Mouse (Mus musculus): Measurements from ENCODE around the gene Hist1h4h.
"Not testable (repeated sequence)": the region's sequence is repeated elsewhere in the genome, so short reads cannot be mapped to it uniquely, and the experiment has no call there.

The Hist1h4h gene

DNA sequence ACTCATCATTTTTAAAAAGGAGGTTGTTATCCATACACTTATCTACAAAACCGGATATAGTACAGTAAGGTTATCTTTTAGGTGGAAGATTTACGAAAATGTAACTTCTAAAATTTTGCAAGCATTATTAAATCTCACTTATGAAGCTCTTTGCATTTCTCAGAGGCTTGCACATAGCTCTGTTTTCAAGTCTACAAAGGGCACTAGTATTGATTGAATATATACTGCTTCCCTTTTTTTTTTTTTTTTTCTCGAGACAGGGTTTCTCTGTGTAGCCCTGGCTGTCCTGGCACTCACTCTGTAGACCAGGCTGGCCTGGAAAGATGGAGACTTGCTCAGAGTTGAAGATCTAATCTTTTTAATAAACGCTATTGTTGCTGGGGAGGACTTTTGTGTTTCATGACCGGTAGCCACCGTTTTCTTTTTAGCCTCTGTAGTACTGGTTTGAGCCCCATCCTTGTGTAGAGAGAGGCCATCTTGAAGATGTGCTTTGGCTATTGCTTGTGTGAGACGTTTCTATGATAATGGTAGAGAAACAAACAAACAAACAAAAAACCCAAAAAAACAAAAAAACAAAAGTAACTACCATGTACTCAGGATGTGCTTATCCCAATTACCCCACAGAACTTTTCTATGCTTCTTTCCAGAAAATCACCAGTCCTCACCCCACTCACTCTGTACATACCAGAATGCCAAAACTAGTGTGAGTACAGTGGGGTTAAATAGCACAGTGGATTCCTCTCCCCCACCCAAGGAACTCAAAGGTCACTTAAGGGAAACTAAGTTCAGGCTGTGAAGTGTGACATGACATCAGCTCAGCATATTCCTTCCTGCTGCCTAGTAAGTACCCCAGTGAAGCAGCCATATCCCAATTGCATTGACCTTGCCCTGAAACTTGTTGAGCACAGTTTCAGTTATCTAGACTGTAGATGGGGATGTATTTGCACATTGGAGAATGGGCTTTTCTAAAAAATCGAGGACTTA is 21.4 kb downstream of the Hist1h4h start:
- Histone ChIP-seq H3K36me3 (ENCODE audit: control insufficient read depth, insufficient read depth, low read length, poor library complexity, severe bottlenecking) (no peaks in the 10 kb centered on the region), H3K27me3 (ENCODE audit: control insufficient read depth, insufficient read depth, low read length, poor library complexity, severe bottlenecking) (no peaks in the 10 kb centered on the region)
- no peak for DNase-seq (ENCODE audit: low read depth, low spot score)

DNA sequence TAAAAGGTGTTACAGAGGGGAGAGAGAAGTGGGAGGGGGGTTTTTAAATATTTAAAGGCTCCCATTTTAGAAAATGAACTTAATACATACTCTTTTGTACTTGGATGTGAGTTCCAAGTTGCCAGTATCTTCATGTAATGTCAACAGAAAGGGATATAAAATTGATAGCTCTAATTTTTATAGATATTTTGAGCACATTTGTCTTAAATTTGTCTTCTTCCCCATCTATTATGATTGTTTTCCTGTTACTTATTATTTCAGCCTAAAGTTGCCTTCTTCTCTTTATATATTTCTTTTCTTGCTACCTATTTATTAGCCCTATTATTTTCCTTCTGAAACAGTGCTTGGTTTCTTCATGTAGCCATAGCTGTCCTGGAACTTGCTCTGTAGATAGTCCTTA is 22.1 kb downstream of the Hist1h4h start, which contains the start of gene Hist1h1d:
Hist1h1d (plus strand) TSS at position 301 of the 400 bp plus-strand sequence.
- Histone ChIP-seq H3K27me3 (ENCODE audit: control insufficient read depth, insufficient read depth, low read length, poor library complexity, severe bottlenecking) (no peaks in the 10 kb centered on the region), H3K36me3 (ENCODE audit: control insufficient read depth, insufficient read depth, low read length, poor library complexity, severe bottlenecking) (no peaks in the 10 kb centered on the region)
- no peak for DNase-seq (ENCODE audit: low read depth, low spot score)

DNA sequence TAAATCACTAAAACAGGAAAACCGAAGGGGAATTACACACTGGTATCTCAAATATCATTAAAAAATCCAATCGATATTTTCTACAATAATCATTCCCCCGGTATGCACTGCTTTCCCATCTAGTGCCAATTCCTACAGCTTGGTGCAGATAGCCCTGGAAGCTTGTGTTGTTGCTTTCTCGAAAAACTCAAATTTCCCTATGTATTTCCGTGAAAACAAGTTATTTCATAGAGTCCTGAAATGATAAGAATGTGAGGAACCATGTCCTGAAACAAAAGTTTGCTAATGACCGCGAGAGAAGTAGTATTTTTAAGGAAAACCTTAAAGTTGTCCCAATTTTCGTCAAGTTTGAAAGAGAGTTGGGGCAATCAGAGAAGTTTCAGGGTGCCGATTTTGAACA is 23.5 kb downstream of the Hist1h4h start:
- DNase-seq (ENCODE audit: low read depth, low spot score): no peak
- Histone ChIP-seq H3K27me3 (ENCODE audit: control insufficient read depth, insufficient read depth, low read length, poor library complexity, severe bottlenecking) (no peaks in the 10 kb centered on the region), H3K36me3 (ENCODE audit: control insufficient read depth, insufficient read depth, low read length, poor library complexity, severe bottlenecking) (no peaks in the 10 kb centered on the region)

DNA sequence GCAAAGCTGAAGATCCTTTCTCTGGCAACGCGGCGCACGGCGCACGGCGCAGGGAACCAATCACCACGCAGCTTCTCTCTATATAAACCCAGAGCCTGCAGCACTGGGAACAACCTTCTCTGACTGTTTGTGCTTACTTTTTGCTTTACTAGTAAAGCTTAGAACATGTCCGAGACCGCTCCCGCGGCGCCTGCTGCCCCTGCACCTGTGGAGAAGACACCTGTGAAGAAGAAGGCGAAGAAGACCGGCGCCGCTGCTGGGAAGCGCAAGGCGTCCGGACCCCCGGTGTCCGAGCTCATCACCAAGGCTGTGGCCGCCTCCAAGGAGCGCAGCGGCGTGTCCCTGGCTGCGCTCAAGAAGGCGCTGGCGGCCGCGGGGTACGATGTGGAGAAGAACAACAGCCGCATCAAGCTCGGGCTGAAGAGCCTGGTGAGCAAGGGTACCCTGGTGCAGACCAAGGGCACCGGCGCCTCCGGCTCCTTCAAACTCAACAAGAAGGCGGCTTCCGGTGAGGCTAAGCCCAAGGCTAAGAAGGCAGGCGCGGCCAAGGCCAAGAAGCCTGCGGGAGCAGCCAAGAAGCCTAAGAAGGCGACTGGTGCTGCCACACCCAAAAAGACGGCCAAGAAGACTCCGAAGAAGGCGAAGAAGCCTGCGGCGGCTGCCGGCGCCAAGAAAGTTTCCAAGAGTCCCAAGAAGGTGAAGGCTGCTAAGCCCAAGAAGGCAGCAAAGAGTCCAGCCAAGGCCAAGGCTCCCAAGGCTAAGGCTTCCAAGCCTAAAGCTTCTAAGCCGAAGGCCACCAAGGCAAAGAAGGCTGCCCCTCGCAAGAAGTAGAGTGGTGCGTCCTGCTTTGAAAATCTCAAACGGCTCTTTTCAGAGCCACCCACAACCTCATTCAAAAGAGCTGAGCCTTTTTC is 24.3 kb downstream of the Hist1h4h start:
- peak; percentile 85 for DNase-seq (ENCODE audit: low read depth, low spot score)
- no peaks in the 10 kb centered on the region for H3K36me3 ChIP-seq (ENCODE audit: control insufficient read depth, insufficient read depth, low read length, poor library complexity, severe bottlenecking)
- H3K27me3 ChIP-seq (ENCODE audit: control insufficient read depth, insufficient read depth, low read length, poor library complexity, severe bottlenecking): no peaks in the 10 kb centered on the region

DNA sequence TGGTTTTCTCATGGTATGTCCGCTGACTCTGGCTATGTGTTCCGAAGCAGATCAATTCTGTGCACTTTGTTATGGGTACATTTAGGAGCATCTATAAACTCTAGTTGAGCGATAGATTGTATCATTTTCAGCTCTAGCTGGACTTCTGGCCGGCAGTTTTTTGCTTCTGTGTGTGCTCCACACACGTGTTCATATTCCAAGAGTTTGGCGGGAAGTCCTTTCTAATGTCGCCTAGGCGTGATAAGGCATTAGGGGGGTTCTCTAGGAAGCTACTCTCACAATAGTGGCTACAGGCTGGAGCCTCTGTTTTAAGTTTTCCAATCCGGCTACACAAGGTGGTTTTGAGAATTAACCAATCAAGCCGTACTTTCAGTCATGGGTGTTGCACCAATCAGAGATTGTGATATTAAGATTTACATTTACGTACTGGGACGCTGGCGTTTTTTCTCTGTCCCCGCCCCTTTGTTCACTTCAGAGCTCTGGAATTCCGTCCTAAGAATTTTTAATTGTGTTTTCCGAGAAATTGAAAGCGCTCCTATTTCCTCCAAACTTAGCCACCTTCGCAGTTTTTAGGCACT is 25.1 kb downstream of the Hist1h4h start:
- peak; percentile 88 for DNase-seq (ENCODE audit: low read depth, low spot score)

DNA sequence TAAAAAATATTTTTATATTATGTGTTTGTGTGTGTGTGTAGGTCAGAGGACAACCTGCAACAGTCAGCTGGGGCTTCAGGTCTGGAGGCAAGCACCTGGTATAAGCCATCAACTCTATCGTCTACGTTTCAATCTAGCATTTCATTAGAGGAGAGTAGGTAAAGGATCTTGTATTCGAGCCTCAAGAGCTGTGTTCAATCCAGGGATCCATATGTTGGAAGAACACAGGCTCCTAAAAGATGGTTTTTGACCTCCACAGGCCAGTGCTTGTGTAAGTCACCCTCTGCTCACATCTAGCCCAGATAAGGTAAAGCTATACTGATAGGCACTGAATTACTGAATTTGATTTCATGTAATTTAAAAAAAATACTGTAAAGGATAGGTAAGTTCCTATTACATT is 26.1 kb downstream of the Hist1h4h start:
- Histone ChIP-seq H3K27me3 (ENCODE audit: control insufficient read depth, insufficient read depth, low read length, poor library complexity, severe bottlenecking) (no peaks in the 10 kb centered on the region), H3K36me3 (ENCODE audit: control insufficient read depth, insufficient read depth, low read length, poor library complexity, severe bottlenecking) (no peaks in the 10 kb centered on the region)
- no peak for DNase-seq (ENCODE audit: low read depth, low spot score)

More for the DNA sequence above, 25.1 kb downstream of the Hist1h4h start:
- no peaks in the 10 kb centered on the region for H3K27me3 ChIP-seq (ENCODE audit: control insufficient read depth, insufficient read depth, low read length, poor library complexity, severe bottlenecking)
- no peaks in the 10 kb centered on the region for H3K36me3 ChIP-seq (ENCODE audit: control insufficient read depth, insufficient read depth, low read length, poor library complexity, severe bottlenecking)

DNA sequence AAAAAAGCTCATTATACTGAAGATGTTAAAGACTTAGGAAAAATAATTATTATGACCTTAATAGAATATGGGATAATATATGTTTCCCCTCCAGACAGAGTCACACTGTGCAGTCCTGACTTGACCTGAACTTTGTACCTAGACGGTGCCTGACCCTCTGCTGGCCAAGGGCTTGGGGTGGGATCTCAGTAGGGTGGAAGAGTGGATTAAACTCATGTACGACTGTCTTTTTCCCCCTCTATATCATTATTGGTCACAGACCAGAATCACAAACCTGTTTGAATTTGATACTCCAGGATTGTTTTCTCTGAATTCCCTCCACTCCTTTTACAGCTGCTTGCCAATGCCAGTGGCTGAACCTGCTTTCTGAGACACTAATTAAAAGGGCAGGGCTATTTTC is 29.8 kb downstream of the Hist1h4h start:
- H3K27me3 ChIP-seq (ENCODE audit: control insufficient read depth, insufficient read depth, low read length, poor library complexity, severe bottlenecking); DNase-seq (ENCODE audit: low read depth, low spot score); H3K36me3 ChIP-seq (ENCODE audit: control insufficient read depth, insufficient read depth, low read length, poor library complexity, severe bottlenecking): not testable (repeated sequence)

DNA sequence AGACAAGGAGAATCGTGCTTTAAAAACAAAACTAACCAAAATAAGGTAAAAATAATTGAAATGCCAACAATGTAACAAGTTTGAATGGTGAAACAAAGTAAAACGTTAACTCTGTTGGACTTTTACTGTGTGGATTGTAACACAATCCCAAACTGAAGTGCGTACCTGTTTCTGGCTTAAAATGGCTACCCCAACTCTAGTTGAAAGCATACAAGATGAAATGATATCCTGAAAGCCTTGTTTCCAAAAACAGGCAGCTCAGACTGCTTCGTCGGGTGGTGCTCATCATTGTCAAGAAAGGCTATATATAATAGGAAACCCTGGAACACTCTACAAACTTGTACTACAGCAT is 30.7 kb downstream of the Hist1h4h start:
- not testable (repeated sequence) for DNase-seq (ENCODE audit: low read depth, low spot score); H3K36me3 ChIP-seq (ENCODE audit: control insufficient read depth, insufficient read depth, low read length, poor library complexity, severe bottlenecking); H3K27me3 ChIP-seq (ENCODE audit: control insufficient read depth, insufficient read depth, low read length, poor library complexity, severe bottlenecking)

DNA sequence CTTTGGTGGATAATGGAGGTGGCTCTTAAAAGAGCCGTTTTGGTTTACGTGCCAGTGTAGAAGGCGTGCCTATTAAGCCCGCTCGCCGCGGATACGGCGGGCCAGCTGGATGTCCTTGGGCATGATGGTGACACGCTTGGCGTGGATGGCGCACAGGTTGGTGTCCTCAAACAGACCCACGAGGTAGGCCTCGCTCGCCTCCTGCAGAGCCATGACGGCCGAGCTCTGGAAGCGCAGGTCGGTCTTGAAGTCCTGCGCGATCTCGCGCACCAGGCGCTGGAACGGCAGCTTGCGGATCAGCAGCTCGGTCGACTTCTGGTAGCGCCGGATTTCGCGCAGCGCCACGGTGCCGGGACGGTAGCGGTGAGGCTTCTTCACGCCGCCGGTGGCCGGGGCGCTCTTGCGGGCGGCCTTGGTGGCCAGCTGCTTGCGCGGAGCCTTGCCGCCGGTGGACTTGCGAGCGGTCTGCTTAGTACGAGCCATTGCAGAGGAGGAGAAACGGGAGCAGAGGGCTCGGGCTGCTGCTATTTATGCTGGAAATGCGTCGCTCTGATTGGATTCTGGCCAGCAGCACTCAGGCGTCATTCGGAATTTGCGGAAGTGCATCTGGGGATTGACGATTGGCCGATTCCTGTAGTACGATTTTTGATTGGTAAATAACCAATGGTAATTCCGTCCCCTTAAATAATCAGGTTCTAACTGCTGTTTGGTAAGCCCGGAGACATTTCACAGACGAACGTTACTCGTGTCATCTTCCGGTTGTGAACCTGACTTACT is 31.2 kb downstream of the Hist1h4h start, which contains the start of gene Hist1h3e:
Hist1h3e (minus strand) TSS at position 487 of the 777 bp plus-strand sequence.
- H3K27me3 ChIP-seq (ENCODE audit: control insufficient read depth, insufficient read depth, low read length, poor library complexity, severe bottlenecking); H3K36me3 ChIP-seq (ENCODE audit: control insufficient read depth, insufficient read depth, low read length, poor library complexity, severe bottlenecking): not testable (repeated sequence)
- peak; percentile 99 for DNase-seq (ENCODE audit: low read depth, low spot score)

DNA sequence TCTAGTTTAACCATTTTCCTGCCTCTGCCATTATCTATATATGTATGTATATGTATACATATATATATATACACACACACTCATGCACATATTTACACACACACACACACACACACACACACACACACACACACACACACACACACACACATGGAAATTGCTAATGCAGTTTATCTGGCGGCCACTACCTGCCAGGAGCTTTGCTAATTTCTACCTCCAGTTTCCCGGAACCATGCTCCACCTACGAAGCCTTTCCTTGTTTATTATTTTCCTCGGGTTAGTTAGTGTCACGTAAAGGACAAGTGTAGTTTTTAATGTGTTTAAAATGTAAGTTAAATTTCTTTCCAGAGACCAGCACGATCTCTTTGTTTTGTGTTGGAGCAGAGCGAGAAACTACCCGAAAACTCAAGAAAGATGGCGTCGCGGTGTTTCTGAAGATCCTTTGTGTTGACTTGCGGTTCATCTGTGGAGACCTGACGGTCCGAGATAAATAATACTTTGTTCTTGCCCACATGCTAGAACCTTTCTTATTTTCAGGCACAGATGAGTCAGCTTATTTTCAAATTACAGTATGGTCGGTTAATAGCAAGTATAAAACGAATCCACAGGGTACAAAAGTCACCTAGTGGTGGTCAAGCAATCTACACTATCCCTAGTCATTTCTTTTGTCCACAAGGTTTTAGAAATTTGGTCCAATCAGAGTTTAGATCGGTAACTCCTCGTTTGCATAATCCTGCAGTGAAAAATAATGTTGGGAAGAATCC is 32.0 kb downstream of the Hist1h4h start:
- H3K36me3 ChIP-seq (ENCODE audit: control insufficient read depth, insufficient read depth, low read length, poor library complexity, severe bottlenecking): no peaks in the 10 kb centered on the region
- no peaks in the 10 kb centered on the region for H3K27me3 ChIP-seq (ENCODE audit: control insufficient read depth, insufficient read depth, low read length, poor library complexity, severe bottlenecking)
- peak; percentile 64 for DNase-seq (ENCODE audit: low read depth, low spot score)

DNA sequence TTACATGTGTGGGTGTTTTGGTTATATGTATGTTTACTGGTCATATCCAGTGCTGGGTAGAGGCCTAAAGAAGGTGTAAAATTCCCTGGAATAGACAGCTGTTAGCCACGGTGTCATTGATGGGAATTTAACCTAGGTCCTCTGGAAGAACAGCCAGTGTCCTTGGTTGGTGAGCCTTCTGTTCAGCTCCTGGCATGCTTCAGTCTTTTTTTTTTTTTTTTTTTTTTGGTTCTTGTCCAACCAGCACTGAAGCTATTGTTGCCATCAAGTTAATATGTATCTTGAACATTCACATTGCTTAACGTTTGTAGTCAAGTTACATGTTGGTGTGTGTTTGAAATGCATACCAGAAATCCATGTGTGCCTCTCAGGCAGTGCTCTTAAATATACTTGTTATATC is 33.6 kb downstream of the Hist1h4h start:
- H3K36me3 ChIP-seq (ENCODE audit: control insufficient read depth, insufficient read depth, low read length, poor library complexity, severe bottlenecking): no peaks in the 10 kb centered on the region
- H3K27me3 ChIP-seq (ENCODE audit: control insufficient read depth, insufficient read depth, low read length, poor library complexity, severe bottlenecking): no peaks in the 10 kb centered on the region
- no peak for DNase-seq (ENCODE audit: low read depth, low spot score)

DNA sequence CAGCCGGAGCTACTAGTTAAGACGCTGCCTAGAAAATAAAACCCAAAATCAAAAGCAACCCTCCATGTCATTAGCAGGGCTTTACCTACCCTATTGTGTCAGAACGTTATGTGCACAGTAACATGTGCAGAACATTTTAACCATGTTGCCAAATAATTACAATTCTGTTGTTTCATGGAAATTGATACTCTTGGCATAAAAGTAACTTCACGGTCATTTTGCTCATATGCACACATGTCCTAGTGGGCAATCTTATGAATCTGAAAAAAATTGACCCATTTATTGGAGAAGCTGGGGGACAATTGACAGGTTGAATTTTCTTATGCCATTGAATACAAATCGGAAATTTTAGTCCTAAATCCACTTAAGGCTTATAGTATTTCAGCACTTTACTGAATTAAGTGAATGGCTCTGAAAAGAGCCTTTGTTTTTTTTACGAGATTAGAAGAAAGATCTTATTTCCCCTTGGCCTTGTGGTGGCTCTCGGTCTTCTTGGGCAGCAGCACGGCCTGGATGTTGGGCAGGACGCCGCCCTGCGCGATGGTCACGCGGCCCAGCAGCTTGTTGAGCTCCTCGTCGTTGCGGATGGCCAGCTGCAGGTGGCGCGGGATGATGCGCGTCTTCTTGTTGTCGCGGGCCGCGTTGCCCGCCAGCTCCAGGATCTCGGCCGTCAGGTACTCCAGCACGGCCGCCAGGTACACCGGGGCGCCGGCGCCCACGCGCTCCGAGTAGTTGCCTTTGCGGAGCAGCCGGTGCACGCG is 39.6 kb downstream of the Hist1h4h start:
- DNase-seq (ENCODE audit: low read depth, low spot score): peak; percentile 29
- not testable (repeated sequence) for H3K27me3 ChIP-seq (ENCODE audit: control insufficient read depth, insufficient read depth, low read length, poor library complexity, severe bottlenecking); H3K36me3 ChIP-seq (ENCODE audit: control insufficient read depth, insufficient read depth, low read length, poor library complexity, severe bottlenecking)

DNA sequence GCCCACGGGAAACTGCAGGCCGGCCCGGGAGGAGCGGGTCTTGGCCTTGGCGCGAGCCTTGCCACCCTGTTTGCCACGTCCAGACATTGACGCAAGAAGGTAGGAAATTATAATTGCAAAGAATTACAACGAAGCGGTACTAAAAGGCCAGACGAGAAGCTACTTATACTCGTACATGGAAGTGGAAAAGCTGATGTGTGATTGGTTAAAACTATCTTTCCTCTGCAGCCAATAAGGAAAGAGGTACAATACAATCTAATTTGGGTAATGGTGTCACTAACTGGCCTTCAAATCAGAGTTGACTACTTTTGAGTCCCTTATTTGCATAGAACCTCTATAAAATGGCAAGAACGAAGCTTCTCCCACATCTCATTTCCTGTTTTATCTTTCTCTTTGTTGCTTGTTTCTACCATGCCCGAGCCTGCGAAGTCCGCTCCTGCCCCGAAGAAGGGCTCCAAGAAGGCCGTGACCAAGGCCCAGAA is 40.2 kb downstream of the Hist1h4h start, which contains the start of the genes Hist1h2ae and Hist1h2bg:
Hist1h2ae (minus strand) TSS at position 199 of the 482 bp plus-strand sequence.
Hist1h2bg (plus strand) TSS at position 375 of the 482 bp plus-strand sequence.
- H3K36me3 ChIP-seq (ENCODE audit: control insufficient read depth, insufficient read depth, low read length, poor library complexity, severe bottlenecking): no peaks in the 10 kb centered on the region
- DNase-seq (ENCODE audit: low read depth, low spot score): peak; percentile 95

More for the DNA sequence above, 40.2 kb downstream of the Hist1h4h start, which contains the start of the genes Hist1h2ae and Hist1h2bg:
- H3K27me3 ChIP-seq (ENCODE audit: control insufficient read depth, insufficient read depth, low read length, poor library complexity, severe bottlenecking): no peaks in the 10 kb centered on the region
